Mouse (Mus musculus) left cerebral cortex, adult 2 months (tissue): ENCODE measurements around the gene Zfp810. TPM values are rescaled to one million over a fixed set of nuclear protein-coding genes. Genes with fewer than 3 reads are reported as not detected.
"Not testable (repeated sequence)": the region's sequence is repeated elsewhere in the genome, so short reads cannot be mapped to it uniquely, and the experiment has no call there.

ENCODE experiments used
- DNase-seq, 2 experiments: peaks; one replicate each; pipeline ENCODE4 v3.0.0; 2021 to 2022; ENCODE audit warnings: low spot score in 2 of 2, mixed read lengths in 1 of 2; ENCODE audit errors: extremely low spot score in 1 of 2
- H3K27ac ChIP-seq: fragments of 200-600 bp; 2 replicates; pipeline ENCODE4 v1.8.1; 2022
- H3K4me3 ChIP-seq: fragments of 200-600 bp; 2 replicates; pipeline ENCODE4 v1.8.1; 2022
- CTCF ChIP-seq: fragments of 200-600 bp; IDR thresholded peaks from 2 replicates; pipeline ENCODE4 v1.8.1; 2022; ENCODE audit warnings: antibody characterized with exemption, mild to moderate bottlenecking, moderate library complexity
- intact Hi-C: fragments of 180-260 bp; cut with DNase I; formaldehyde crosslinking; loops from one replicate; pipeline ENCODE4 v1.15.1; 2025
- long read RNA-seq, 2 experiments: library from polyadenylated mRNA; stranded (forward); transcript quantifications; one replicate each; pipeline ENCODE4 v2.0.0; 2021; ENCODE audit warnings: borderline mapping rate in 2 of 2
- total RNA-seq, 2 experiments: library from RNA; stranded (reverse); gene quantifications; 2 replicates each; pipeline ENCODE4 v1.2.3; 2021

The Zfp810 gene
- 10 to 100 TPM; 12.6 to 16.4 TPM for total RNA-seq
- long read RNA-seq, experiment 1, transcript Zfp810-201 (8 exons, 3,238 nt), result major isoform, 5 of 23 reads
- long read RNA-seq, experiment 1, partial matches to known transcripts, result 0 of 23 reads
- long read RNA-seq, experiment 1, other reads (novel, unspliced or antisense), result 18 of 23 reads
- long read RNA-seq, experiment 2, partial matches to known transcripts, result 1 of 14 reads
- long read RNA-seq, experiment 2, other reads (novel, unspliced or antisense), result 9 of 14 reads

DNA sequence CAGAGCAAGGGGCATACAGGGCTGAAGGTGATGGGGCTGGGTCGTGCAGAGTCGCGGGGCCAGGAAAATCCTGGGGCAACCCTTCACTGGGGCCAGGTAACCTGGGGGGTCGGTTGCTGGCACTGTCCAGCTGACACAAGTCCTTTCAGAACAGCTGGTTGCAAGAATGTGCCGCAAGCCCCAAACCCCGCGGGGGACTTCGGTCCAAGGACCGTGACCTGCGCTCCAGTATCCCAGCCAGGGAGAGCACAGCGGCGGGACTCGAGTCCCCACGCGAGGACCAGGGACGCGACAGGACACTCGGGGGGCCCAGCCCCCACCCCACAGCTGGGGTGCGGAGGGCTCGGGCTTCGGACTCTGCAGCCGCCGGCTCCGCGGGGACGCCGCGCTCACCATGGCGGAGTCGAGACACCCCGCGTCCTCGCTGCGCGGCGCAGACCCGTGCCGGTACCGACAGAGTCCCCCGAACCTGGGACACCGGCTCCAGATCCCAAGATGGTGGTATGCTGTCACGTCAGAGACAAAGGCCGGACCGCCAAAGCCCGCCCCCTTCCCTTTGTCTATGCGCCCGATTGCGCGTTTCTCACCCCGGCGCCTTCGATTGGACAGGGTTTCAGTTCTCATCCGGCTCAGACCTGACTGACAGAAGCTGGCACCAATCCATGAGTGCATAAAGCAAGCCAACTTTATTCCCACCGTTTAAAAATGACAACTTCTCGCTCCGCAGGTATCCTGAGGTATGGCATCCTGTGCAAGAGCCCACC lies at the start of gene Zfp810:
Gene Zfp810 (minus strand): TSS at position 493 of the 764 bp plus-strand sequence.
- peak; percentile 90 to 93 for DNase-seq
- intact Hi-C loops, result loop anchor here (2.0 kb wide), 1 partner anchor 101 kb away; no protein-coding TSS in a partner anchor
- Histone ChIP-seq H3K27ac (peak within 1 kb of the TSS; percentile 89), H3K4me3 (peak within 1 kb of the TSS; percentile 87)
- no peak; the same call in 1 of the 2 replicates for TF ChIP-seq CTCF

DNA sequence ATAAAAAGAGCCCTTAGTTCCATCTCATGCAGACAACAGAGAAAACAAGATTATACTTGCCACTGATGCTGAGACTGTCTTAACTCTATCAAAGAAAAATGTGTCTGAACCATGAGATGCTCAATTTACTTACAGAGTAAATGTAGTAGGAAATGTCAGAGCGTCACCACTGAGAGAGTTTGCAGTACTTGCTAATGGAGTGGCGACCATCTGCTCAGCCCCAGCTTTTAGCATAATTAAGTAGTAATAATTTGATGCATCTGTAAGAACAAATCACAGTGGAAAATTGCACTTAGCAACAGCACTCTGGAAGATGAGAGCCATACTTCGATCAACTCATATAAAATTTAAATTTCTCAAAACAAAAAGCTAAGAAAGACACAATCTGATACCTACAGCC lies 48.5 kb upstream of the Zfp810 start:
- Histone ChIP-seq H3K4me3 (no peak overlapping the region), H3K27ac (no peak overlapping the region)
- no peak for DNase-seq
- TF ChIP-seq CTCF, result no peak
- intact Hi-C loops, result no loop called here

DNA sequence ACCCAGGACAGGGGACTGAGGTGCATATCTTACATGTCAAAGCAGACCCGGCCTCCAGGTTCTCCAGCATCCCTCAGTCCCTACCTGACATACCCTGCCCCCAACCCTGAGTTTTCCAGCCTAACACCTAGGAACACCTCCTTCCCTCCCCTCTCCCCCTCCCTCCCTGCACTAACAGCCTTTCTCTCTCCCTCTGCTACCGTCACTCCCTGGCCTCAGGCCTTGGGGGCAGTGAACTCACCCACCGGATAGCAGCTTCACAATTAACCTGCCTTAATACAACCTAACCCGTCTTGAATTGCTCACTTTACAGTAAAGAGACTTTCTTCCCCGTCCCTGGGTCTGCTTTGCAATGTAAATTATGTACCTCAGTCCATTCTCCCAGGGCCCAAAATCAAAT lies 46.5 kb upstream of the Zfp810 start:
- no peak for TF ChIP-seq CTCF
- intact Hi-C loops, result no loop called here
- H3K27ac ChIP-seq, result no peak overlapping the region
- DNase-seq, result no peak
- H3K4me3 ChIP-seq, result no peak overlapping the region

DNA sequence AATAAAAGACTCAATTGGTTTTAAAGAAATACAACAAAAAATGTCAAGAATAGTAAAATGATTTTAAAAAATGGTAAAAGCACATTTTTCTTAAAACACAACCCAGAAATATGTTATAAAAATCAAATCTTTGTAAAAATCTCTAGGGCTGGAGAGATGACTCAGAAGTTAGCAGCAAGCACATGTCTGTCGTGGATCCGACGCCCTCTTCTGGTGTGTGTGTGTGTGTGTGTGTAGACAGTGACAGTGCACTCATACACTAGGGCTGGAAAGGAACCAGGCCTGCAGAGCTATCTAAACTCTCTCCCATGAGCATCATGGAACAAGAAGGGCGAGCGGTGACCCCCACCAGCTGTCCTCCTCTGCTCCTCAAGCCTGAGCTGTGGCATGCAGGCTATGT lies 46.0 kb upstream of the Zfp810 start:
- H3K27ac ChIP-seq, result no peak overlapping the region
- TF ChIP-seq CTCF, result no peak; the same call in 1 of the 2 replicates
- no peak for DNase-seq
- intact Hi-C loops, result no loop called here
- no peak overlapping the region for H3K4me3 ChIP-seq

DNA sequence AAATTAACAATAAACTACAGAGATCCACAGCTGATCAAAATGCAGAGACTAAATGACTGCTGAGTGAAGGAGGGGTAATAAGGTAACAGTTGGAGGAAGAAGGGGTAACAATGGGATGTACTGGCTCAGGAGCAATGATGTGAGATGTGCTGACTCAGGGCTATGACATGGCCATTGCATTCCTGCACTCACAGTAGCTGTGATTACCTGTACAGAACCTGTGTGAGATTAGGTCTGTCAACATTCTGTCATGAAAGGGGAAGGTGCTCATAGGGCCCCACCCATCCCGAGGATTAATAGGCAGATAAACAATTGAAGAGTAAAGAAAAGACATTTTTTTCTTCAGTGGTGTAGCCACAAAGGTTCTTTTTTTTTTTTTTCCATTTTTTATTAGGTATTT lies 32.9 kb upstream of the Zfp810 start:
- intact Hi-C loops, result no loop called here
- DNase-seq, result no peak
- H3K27ac ChIP-seq, result no peak overlapping the region

DNA sequence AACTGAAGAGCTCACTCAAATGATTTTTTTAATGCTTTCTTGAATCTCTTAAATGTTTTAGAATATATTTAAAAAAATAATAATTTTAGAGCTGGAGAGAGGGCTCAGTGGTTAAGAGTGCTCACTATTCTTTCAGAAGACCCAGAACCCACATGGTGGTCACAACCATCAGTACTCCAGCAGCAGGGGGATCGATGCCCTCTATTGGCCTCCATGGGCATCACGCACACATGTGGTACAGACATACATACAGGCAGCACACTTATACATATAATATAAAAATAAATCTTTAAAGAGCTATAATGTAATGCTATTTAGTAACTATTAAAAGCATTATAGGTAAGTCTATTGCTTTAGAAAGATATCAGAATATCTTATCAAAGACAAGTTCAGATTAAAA lies 29.8 kb upstream of the Zfp810 start:
- Histone ChIP-seq H3K27ac (no peak overlapping the region), H3K4me3 (no peak overlapping the region)
- intact Hi-C loops, result no loop called here
- no peak for TF ChIP-seq CTCF
- no peak for DNase-seq

More for the DNA sequence above, 32.9 kb upstream of the Zfp810 start:
- no peak overlapping the region for H3K4me3 ChIP-seq
- no peak for TF ChIP-seq CTCF

DNA sequence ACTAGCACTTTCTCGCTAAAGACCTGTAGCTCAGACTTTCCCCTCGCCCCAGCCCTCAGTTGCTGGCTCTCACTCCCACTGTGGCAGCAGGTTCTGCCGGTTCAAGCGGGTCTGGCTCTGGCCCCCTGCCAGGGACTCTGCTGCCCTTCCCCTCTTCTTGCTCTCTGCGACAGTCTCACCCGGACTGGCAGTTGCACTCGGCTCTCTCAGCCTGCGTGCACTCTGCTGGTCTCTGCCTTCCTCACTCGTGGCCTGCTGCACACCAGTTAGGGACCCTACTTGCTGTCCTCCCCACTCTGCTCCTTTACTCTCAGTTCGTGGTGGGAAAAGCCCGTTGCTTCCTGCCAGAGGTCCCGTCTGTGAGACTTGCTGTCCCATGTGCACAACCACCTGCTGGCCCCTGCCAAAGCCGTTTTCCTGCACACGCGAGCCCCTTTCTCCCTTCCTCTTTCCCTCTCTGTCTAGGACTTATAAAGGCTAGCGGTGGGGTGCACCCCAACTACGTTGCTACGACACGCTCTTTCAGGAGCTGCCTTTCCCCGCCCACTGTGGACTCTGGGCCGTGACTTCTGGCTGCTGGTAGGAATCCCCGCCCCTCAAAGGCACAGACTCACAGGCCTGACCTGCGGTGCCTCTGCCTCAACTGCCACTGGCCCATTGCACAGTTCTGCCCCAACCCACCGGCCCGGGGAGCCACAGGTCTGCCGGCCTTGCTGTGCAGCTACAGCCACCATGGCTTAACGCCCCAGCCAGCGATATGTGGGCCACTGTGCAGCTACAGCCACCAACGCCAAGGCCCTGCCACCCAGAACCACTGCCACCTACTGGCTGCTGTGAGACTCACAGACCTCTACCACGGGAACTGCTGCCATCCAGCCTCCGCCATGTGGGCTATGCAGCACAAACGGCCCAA lies 20.3 kb upstream of the Zfp810 start:
- Histone ChIP-seq H3K4me3 (peak overlapping the region; percentile 49), H3K27ac (no peak overlapping the region; the same call in 1 of the 2 replicates)
- intact Hi-C loops, result no loop called here
- TF ChIP-seq CTCF, result peak; percentile 79
- peak; percentile 68 to 79 for DNase-seq

DNA sequence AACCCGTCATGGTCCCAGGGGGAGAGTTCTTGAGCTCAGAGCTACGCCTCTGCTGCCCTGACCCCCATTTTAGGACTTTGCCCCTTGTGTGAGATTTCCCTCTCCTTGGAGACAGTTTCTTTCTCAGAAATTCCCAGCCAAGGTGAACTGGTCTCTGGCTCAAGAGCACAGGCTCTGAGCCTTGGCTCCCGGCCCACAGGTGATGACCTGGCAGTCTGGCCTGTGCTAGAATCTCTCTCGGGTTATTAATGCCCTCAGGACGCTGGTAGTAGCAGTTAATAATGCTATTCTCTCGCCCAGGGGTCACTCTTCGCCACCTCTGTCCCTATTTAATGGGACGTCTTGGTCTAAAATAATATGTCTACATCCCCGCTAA lies 19.6 kb upstream of the Zfp810 start:
- intact Hi-C loops, result no loop called here
- H3K27ac ChIP-seq, result no peak overlapping the region; the same call in 1 of the 2 replicates
- TF ChIP-seq CTCF, result no peak
- DNase-seq, result no peak
- H3K4me3 ChIP-seq, result peak overlapping the region; percentile 49

DNA sequence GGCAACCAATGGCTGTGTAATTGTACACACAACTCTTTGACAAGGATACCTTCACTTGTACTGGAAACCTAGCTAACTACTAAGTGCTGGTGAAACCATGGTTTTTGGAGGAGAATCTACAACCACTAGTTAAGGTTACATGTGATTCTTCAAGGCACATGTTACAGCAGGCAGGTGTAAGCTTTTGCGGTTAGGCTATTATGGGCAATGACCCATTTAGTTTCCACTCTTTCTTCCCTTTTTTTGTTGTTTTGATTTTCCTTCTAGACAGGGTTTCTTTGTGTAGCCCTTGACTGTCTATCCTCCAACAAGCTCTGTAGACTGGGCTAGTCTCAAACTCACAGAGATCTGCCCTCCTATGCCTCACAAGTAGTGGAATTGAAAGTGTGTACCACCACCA lies 17.1 kb upstream of the Zfp810 start:
- intact Hi-C loops, result no loop called here
- no peak for DNase-seq
- Histone ChIP-seq H3K4me3 (no peak overlapping the region), H3K27ac (no peak overlapping the region)
- TF ChIP-seq CTCF, result no peak

DNA sequence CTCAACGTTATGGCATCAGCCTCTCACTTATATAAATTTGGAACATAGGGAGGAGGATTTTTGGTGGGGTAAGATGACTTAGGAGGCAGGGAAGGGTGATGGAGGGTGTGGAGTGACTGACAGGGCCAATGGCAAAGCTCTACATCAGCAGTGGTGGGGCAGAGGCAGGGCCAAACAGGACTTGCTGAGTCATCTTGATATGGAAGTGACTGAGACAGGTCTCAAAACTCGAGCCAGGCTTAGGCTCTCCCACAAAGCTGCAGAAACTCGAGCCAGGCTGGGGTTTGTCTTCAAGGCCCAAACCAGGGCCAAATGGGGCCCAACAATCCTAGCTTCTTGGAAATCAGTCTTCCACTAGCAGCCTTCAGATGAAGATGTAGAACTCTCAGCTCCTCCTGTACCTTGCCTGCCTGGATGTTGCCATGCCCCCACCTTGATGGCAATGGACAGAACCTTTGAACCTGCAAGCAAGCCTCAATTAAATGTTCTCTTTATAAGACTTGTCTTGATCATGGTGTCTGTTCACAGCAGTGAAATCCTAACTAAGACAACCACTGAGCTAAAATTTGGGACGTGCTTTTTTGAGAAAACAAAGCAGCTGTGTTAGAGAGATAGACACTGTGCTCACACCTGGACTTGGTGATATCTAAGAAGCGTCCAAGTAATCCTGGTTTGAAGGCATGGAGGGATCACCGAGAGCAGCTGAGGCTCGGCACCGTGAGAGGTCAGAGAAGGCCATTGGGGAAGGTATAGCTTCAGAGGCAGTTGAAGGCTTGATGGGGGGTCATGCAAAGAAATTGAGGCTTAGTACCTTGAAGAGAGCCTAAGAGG lies 15.1 kb upstream of the Zfp810 start:
- H3K4me3 ChIP-seq, result no peak overlapping the region
- no peak for TF ChIP-seq CTCF
- DNase-seq, result no peak
- H3K27ac ChIP-seq, result no peak overlapping the region
- intact Hi-C loops, result no loop called here

DNA sequence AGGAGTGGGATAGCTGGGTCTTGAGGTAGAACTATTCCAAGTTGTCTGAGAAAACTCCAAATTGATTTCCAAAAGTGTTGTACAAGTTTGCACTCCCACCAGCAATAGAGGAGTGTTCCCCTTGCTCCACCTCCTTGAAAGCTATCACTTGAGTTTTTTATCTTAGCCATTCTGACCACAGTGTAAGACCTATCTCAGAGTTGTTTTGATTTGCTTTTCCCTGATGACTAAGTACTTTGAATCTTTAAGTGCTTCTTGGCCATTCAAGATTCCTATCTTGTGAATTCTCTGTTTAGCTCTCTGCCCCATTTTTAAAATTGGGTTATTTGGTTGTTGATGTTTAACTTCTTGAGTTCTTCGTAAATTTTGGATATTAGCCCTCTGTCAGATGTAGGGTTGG lies 11.7 kb upstream of the Zfp810 start:
- no peak overlapping the region for H3K27ac ChIP-seq
- no peak overlapping the region for H3K4me3 ChIP-seq
- DNase-seq, result no peak
- TF ChIP-seq CTCF, result no peak
- intact Hi-C loops, result no loop called here

DNA sequence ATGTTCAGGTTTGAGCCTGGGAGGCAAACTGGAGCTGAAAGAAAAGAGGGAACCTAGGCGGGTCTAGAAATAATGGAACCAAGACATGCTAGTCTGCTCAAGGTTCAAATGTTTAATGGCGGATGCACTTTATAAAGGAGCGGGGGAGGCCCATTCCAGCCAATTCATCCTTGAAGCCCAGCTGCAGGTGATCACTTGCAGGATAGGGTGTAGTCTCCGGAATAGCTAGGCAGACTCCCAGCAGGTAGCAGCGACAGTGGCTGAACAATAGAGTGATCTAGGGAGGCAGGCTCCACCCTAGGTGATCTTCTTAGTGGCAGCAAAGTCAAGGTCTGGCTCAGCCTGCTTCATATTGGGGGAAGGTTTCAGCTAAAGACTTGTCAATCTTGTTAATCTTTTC lies 8.6 kb upstream of the Zfp810 start:
- intact Hi-C loops, DNase-seq, H3K4me3 ChIP-seq, H3K27ac ChIP-seq: not testable (repeated sequence)
